Mouse (Mus musculus) cerebellum, postnatal 25 days (tissue): ENCODE measurements at regions not wholly inside any gene's neighbourhood (a gene's known extent, or its start where the extent isn't known, plus 50 kb on each side); places are given as distances from the start of the nearest gene placed in this dataset.
"Not testable (repeated sequence)": the region's sequence is repeated elsewhere in the genome, so short reads cannot be mapped to it uniquely, and the experiment has no call there.

Experiments
- DNase-seq, 2 experiments: peaks; one replicate each; pipeline ENCODE4 v3.0.0; 2021; ENCODE audit warnings: mixed read lengths in 2 of 2

- DNase-seq = no peak
Measured at GRCm38 (mm10) chr5:40177982-40178748, 422.9 kb upstream of the Hs3st1 start.

- no peak for DNase-seq
Measured at GRCm38 (mm10) chr5:40136740-40137285, 381.5 kb upstream of the Hs3st1 start.

- no peak for DNase-seq
Measured at GRCm38 (mm10) chr5:40124337-40124736, 369.1 kb upstream of the Hs3st1 start.

- DNase-seq = no peak
Measured at GRCm38 (mm10) chr5:40116849-40117248, 361.6 kb upstream of the Hs3st1 start.

GRCm38 (mm10) chr5:40089576-40089975 is 334.3 kb upstream of the Hs3st1 start:
- not testable (repeated sequence) for DNase-seq

DNA sequence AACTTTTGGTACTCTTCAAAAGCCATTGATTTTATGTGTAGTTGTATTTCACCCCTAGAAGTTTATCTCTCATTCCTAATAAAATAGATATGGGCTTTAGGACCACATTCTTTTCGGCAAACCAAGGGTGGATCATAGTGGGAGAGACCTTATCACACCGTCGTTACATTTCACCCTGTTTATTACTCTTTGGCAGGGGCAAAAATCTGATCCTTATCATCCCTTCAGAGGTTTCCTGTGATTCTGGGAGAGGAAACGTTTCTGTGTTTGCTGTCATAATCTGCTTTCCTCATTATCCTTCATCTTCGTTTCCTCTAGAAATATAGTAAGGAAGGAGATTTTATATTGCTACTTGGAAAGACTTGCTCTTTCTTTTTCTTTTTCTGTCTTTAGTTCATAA is 290.0 kb upstream of the Hs3st1 start:
- no peak for DNase-seq

DNA sequence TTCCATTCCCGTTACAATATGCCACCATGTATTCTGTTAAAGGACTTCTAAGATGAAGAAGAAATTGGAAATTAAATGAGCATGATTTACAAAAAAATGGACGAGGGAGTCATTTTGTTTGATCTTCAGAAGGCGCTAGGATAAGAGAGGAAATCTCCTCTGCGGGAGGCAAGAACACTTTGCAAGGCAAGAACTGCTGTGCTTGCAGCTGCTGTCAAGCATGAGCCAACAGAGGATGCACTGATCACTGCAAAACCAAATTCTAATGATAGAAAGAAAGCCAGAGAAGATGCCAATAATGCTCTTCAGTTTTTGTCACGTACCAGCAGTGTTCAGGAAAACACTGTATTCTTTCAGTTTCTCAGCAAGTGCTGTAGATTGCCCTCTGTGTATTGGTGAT is 279.2 kb upstream of the Hs3st1 start:
- DNase-seq = peak in 1 of 2 experiments; percentile 9

DNA sequence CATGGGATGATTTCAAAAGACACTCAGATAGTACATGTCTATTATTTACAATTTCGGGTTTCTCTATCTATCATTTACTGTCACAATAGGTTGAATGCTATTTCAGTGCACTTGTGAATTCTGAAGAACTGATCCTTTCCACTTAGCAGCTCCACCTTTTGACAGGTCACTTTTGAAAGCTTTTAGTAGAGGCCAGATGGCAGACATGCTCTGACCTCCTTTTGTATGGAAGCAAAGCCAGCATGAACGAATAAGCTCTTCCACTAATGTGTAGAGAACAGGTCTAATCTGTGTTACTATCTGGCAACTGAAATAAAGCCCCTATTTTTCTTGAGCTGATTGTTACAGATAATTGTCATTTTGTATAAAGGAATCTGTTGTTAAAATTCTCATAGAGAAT is 278.4 kb upstream of the Hs3st1 start:
- peak in 1 of 2 experiments; percentile 21 for DNase-seq

DNA sequence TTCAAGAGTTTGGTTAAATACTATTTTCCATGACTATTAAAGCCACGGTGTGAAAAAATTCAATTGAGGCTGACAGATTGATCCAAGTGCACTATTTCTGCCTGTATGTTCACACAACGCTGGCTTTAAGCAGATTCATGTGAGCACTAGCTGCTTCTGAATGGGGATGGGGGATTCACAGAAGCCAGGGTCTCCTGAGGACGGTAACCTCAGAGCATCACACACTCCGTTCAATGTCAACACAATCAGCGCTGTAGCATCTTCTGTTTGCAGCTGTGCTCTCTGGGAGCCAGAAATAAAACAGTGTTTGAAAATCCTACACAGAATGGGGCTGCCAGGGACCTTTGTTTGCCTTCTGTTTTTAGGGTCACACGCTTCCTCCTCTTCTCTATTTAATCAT is 275.0 kb upstream of the Hs3st1 start:
- no peak for DNase-seq

DNA sequence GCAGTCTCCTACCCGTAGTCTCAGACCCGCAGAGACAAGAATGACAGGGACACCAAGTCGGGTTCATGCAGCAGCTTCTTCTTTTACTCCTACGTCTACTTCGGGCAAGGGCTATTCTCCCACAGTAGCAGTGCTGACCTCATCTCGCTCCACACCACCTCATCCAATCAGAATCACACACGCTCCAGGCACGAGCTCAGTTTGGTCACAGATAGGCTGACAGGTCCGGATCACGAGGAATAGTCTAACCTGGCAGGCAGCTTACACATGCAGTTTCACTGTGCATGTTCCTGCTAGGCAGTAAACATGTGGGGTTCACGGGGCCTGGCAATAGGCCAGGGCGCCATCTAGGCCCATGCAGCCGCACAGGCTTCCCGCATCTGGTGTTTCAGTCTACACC is 260.7 kb upstream of the Hs3st1 start:
- no peak for DNase-seq

DNA sequence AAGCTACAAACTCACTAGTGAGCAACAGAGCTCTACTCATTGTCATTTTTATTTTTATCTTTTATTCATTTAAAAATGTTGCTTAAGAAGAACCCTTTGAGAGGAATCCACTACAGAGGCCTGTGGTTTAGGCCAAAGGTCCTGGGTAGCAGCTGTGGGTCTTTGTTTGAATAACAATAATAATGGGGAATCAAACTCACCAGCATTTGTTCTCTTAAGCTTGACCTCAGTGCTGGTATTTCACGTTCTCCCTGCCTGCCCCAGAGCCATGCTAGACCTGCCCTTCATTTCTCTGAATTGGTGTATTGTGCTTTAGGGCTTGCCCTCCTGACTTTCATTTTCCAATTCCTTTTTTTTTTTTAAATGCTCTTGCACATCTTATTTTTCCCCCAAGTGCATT is 232.8 kb upstream of the Hs3st1 start:
- DNase-seq = no peak

DNA sequence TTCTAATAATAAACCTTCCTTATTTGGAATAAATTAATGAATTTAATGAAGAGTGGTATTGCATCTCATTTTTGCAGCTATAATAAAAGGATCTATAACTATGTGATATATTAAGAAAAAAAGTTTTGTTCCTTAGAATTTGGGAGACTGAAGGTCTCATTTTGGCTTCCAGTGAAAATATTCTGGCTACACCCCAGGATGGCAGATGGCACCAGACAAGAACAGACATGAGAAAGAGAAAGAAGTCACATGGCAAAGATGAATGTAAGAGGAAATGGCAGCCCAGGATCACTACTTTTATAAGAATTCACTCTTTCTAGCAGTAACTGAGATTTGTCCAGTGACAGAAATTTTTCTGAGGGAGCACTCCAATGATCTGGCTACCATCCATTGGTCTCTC is 209.1 kb upstream of the Hs3st1 start:
- peak; percentile 59 to 74 for DNase-seq

- peak; percentile 30 to 61 for DNase-seq
Measured at GRCm38 (mm10) chr5:39960981-39961380, 205.7 kb upstream of the Hs3st1 start.

DNA sequence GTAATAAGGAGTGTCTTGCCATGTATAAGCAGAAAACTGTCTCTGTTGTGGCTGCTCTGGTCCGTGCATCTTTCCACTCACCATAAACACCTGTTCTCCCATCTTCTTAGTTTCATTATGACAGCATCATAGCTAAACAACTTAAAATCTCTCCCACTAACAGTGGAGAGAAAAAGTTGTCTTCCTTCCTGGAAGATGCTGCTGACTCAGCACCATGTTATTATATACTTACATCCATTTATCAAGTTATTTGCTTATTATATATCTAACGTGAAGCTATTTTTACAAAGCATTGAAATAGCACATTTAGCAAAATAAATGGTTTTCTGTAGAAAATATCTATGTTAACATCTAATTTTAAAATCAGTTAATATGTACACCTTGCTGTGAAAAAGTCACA is 180.3 kb upstream of the Hs3st1 start:
- no peak for DNase-seq

DNA sequence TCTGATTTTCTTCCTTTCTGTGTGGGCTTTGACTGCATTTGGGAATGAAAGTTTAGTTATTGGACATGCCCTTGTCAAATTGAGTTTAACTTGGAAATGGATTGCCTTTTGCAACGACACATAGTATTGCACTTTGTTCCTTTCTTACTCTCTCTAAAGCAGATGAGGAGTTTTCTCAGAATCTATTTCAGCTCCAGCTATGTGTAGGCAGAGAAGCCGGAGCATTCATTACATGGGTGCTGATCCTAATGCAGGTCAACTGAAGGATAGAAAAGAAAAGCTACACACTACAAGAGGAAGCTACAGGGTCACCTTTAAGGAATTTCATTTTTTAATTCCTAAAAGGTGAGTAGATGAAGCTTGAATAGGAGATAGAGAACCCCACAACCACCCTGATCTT is 176.6 kb upstream of the Hs3st1 start:
- DNase-seq = no peak

- DNase-seq = no peak
Measured at GRCm38 (mm10) chr5:39909369-39909768, 154.1 kb upstream of the Hs3st1 start.

DNA sequence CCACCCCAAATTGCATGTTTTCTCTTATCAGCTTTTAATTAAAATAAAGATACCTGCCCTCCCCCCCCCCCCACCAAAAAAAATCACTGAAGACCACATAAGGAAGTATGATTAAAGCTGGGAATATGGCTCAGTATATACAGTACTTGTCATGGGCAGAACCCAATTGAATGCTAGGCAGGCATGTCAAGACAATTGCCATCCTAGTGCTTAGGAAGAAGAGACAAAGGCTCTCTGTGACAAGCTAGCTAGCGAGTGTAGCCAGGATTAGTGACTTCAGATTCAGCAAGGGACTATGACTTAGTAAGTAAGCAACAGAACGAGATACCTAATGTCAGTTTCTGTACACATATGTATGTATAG is 116.4 kb upstream of the Hs3st1 start:
- DNase-seq = no peak

- peak in 1 of 2 experiments; percentile 3 for DNase-seq
Measured at GRCm38 (mm10) chr5:39870835-39871722, 115.8 kb upstream of the Hs3st1 start.

DNA sequence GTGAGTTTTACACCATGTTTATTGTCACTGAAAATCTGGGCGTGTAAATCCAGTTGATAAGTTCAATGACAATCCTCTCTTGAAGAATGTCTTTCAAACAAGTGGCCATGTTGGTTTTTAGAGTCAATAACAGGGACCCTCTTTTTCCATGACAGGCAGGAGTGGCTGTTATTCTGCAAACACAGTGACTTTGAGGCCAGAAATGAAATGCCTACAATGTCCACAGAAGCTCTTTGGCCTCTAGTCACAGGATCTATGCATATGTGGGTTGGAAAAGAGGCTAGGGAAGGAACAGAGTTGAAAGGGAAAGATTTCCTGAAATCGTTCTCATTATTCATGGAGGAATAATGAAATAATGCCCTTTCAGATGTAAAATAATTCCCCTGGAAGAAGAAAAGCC is 101.9 kb upstream of the Hs3st1 start:
- no peak for DNase-seq

GRCm38 (mm10) chr5:39856616-39857156 is 101.4 kb upstream of the Hs3st1 start:
- DNase-seq = no peak

DNA sequence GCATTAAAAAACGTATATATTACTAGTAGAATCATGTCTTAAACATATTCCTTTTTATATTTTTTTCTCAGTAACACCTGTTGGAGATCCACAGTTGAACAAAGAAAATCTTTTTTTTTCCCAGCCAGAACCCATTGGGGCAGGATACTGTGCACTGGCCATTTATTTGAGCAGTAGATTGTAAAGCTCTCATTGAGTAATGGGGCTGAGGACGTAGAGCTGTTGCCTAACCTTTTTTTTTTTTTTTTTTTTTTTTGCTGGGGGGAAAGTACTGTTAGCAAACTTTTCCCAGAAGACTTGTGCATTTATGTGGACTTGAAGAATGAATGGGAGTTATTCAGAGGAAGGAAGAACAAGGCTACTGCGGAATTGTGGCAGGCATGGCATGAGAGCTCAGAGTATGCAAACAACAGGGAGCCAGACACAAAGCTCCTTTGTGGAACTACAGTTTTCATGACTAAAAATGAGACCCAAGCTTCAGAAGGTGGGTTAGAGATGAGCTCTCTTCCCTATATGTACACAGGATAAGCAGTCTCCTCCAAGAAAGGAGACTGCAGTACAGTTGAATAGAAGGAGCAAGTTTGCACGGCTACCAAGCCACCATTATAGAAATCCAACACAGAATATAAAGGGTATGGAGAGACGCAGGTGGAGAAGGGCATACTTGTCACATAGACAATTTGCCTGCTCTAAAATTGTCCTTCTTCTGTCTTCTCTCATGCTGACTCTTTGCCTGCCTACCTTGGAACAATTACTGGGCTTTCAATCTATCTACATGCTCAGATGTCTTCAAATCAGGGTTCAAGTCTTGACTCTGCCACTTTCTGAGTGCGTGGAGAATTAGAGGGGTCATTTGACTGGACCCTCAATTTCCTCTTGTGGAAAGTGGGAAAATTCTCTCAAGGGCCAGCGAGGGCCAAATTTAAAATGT is 100.7 kb upstream of the Hs3st1 start:
- no peak for DNase-seq

DNA sequence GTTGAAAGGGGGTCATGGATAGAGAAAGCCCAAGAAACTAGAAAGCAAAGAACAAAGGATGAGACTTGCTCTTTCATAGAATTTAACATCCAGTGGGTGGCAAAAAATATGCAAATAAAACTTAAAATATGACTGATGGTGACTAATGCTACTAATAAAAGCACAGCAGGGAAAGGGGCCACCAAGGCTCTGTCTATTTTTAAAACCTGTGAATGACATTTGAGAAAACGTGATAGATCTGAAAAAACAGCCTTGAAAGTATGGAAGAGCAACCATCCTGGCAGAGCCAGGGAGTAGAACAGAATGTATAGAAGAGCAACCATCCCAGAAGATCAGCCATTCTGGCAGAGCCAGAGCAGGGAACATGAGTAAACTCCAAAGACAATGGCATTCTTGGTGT is 91.9 kb upstream of the Hs3st1 start:
- DNase-seq = no peak
